Mouse (Mus musculus) midbrain, embryonic 16.5 days (tissue): ENCODE data around the gene S100a13. TPM values are rescaled to one million over a fixed set of nuclear protein-coding genes. Genes with fewer than 3 reads are reported as not detected.

ENCODE experiments used
- ATAC-seq: fragments of 200-750 bp; cut with Nextera tagmentation; 2 replicates; pipeline ENCODE4 v1.8.0; 2017; ENCODE audit warnings: moderate TSS enrichment
- H3K27ac ChIP-seq: fragments of 300-500 bp; sonication (generic); 2 replicates; pipeline ENCODE4 v1.5.1; 2014; ENCODE audit warnings: mild to moderate bottlenecking, low read length, mixed read lengths
- H3K27me3 ChIP-seq: fragments of 300-500 bp; sonication (generic); 2 replicates; pipeline ENCODE4 v1.6.1; 2014; ENCODE audit warnings: low read depth, low read length, mixed read lengths; ENCODE audit not compliant: control insufficient read depth, insufficient read depth
- H3K36me3 ChIP-seq: fragments of 300-500 bp; sonication (generic); 2 replicates; pipeline ENCODE4 v1.6.1; 2014; ENCODE audit warnings: mild to moderate bottlenecking, low read length, moderate library complexity, mixed read lengths; ENCODE audit not compliant: control insufficient read depth, insufficient read depth
- H3K4me1 ChIP-seq: fragments of 300-500 bp; sonication (generic); 2 replicates; pipeline ENCODE4 v1.6.1; 2014; ENCODE audit warnings: mild to moderate bottlenecking, low read length, mixed read lengths; ENCODE audit not compliant: control insufficient read depth, insufficient read depth
- H3K4me2 ChIP-seq: fragments of 300-500 bp; sonication (generic); 2 replicates; pipeline ENCODE4 v1.6.1; 2014; ENCODE audit warnings: mild to moderate bottlenecking, low read length, mixed read lengths
- H3K4me3 ChIP-seq: fragments of 300-500 bp; sonication (generic); 2 replicates; pipeline ENCODE4 v1.5.1; 2014; ENCODE audit warnings: low read depth, mild to moderate bottlenecking, low read length, moderate library complexity, mixed read lengths
- H3K9ac ChIP-seq: fragments of 300-500 bp; sonication (generic); 2 replicates; pipeline ENCODE4 v1.6.1; 2014; ENCODE audit warnings: low read depth, low read length, mixed read lengths
- H3K9me3 ChIP-seq: fragments of 300-500 bp; sonication (generic); replicated peaks from 2 replicates; pipeline ENCODE4 v1.6.1; 2014; ENCODE audit warnings: mild to moderate bottlenecking, low read length, mixed read lengths; ENCODE audit not compliant: control insufficient read depth, poor library complexity, severe bottlenecking
- WGBS: fragments of 180-500 bp; shearing (Covaris S2); extraction: QIAGEN DNeasy Blood & Tissue Kit; methylation state at CpG from one replicate; pipeline ENCODE4 v1.1.7; 2014; 5-methylcytosine and 5-hydroxymethylcytosine counted together
- polyA plus RNA-seq: library from polyadenylated mRNA; unstranded; fragments of >200 nt; fragmentation: Nextera tagmentation; extraction: Ambion mirVana; gene quantifications from 2 replicates; pipeline ENCODE4 v1.2.1, GENCODE M21; 2015

The S100a13 gene
- polyA plus RNA-seq, 1 experiment from 2014 or later: 8.9 TPM

DNA sequence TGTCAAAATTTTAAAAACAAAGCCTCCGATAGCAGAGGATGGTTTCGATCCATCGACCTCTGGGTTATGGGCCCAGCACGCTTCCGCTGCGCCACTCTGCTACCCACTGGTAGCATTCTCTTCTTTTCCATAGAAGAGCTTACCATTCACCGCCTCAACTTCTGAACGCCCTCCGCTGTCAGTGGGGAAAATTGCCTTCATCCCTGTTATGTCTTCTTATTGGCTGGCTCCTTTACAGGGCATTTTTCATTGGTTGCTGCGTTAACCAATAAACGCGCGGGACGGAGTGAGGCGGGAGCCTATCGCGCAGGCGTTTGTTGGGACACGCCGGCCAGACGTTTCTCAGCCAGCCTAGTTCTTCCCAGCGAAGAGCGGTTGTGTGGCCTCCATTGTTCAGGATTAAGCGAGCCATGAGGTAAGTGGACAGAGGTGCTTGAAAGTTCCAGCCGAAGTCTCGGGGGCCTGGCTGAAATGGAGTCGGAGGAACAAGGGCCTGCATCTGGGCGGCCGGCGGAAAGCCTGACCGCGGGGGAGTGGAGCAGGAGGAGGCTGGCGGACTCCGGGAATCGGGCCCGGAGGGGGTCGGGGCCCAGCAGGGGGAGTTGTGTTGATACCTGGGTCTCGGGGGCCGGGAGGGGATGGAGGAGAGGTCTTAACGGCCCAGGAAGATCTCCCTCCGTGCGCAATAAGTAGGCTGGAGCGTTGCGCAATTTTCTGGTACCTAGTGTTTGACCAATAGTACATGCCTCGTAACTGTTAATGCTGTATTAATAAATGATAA lies 38.2 kb upstream of the S100a13 start, which contains the start of gene Ilf2:
Gene Ilf2 (plus strand): TSS at position 296 of the 781 bp plus-strand sequence.
- H3K4me2 ChIP-seq: peak within 1 kb of the TSS; percentile 63
- ATAC-seq: peak; percentile 99
- peak within 1 kb of the TSS; percentile 72 for H3K4me3 ChIP-seq
- H3K27ac ChIP-seq: peak within 1 kb of the TSS; percentile 91
- H3K9ac ChIP-seq: peak within 1 kb of the TSS; percentile 78
- under 1% methylated on average over 45 of the region's 45 CpGs for WGBS
- peaks cover 3% of the 10 kb centered on the region; the same call in 1 of the 2 replicates for H3K36me3 ChIP-seq
- H3K27me3 ChIP-seq: no peaks in the 10 kb centered on the region
- H3K4me1 ChIP-seq: peaks cover 12% of the 10 kb centered on the region
- H3K9me3 ChIP-seq: no peaks in the 10 kb centered on the region

- H3K4me3 ChIP-seq: no peak overlapping the region
- H3K27me3 ChIP-seq: no peaks in the 10 kb centered on the region
- no peak overlapping the region for H3K4me2 ChIP-seq
- no peak for ATAC-seq
- H3K36me3 ChIP-seq: peaks cover 43% of the 10 kb centered on the region
- H3K9me3 ChIP-seq: no peaks in the 10 kb centered on the region
- no peak overlapping the region for H3K9ac ChIP-seq
- no peak overlapping the region for H3K27ac ChIP-seq
- WGBS: 79% methylated on average over 5 of the region's 5 CpGs
- peaks cover 6% of the 10 kb centered on the region for H3K4me1 ChIP-seq
These were observed 27.2 kb upstream of the S100a13 start for GRCm38 (mm10) chr3:90486998-90487397.

DNA sequence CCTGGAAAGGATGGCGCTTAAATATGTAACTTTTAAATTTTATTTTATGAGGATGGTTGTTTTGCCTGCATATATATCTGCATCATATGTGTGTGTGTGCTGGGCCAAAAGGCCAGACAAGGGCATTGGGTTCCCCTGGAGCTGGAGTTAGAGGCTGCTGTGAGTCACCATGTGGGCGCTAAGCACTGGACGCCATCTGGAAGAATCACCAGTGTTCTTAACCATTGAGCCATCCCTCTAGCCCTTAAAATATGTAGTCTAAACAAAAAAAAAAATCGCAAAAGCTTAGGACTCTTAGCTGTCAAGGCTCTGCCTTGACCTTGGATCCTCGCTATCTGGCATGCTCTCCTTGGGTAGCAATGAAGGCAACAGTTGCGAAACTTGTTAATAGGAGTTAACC lies 25.7 kb upstream of the S100a13 start:
- H3K4me1 ChIP-seq: peaks cover 6% of the 10 kb centered on the region
- no peak overlapping the region for H3K4me2 ChIP-seq
- no peaks in the 10 kb centered on the region for H3K9me3 ChIP-seq
- H3K9ac ChIP-seq: no peak overlapping the region
- no peak overlapping the region for H3K4me3 ChIP-seq
- H3K36me3 ChIP-seq: peaks cover 34% of the 10 kb centered on the region
- no peak overlapping the region for H3K27ac ChIP-seq
- no peaks in the 10 kb centered on the region for H3K27me3 ChIP-seq
- ATAC-seq: no peak
- 92% methylated on average over 6 of the region's 6 CpGs for WGBS

DNA sequence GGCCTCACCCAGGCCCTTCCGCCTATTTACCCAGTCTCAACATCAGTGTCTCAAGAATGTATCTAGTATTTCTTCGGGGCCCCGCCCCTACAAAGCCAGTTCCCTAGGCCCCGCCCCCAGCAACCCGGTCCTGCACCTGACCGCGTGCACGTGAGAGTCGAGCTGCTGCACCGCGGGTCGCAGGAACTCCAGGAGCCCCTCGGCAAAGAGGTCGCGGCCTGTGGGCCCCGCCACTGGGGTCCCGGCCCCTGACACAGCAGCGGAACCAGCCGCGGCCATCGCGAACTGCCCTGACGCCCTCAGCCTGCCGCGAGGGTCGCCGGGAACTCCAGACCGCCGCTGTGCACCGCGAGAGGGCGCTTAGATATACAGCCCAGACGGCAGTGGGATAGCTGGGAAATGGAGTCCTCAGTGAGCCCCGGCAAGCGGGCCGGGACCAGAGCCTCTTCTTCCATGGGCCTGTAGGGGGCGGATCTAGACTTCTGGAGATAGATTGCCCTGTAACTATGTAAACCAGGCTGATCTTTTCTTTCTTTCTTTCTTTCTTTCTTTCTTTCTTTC lies 23.5 kb upstream of the S100a13 start, which contains the start of gene Snapin:
Gene Snapin (minus strand): TSS at position 338 of the 561 bp plus-strand sequence.
- Histone ChIP-seq H3K36me3 (peaks cover 24% of the 10 kb centered on the region), H3K4me3 (peak within 1 kb of the TSS; percentile 81), H3K9ac (peak within 1 kb of the TSS; percentile 90), H3K4me1 (peaks cover 6% of the 10 kb centered on the region), H3K9me3 (no peaks in the 10 kb centered on the region), H3K4me2 (peak within 1 kb of the TSS; percentile 80), H3K27me3 (no peaks in the 10 kb centered on the region), H3K27ac (peak within 1 kb of the TSS; percentile 83)
- under 1% methylated on average over 37 of the region's 37 CpGs for WGBS
- ATAC-seq: peak; percentile 98

GRCm38 (mm10) chr3:90491350-90491749 lies 22.9 kb upstream of the S100a13 start:
- 46% methylated on average over 2 of the region's 2 CpGs for WGBS
- H3K9ac ChIP-seq: no peak overlapping the region
- H3K4me2 ChIP-seq: no peak overlapping the region
- H3K9me3 ChIP-seq: no peaks in the 10 kb centered on the region
- ATAC-seq: peak; percentile 18; the same call in 1 of the 2 replicates
- H3K36me3 ChIP-seq: peaks cover 19% of the 10 kb centered on the region
- peaks cover 6% of the 10 kb centered on the region for H3K4me1 ChIP-seq
- no peak overlapping the region for H3K4me3 ChIP-seq
- no peak overlapping the region for H3K27ac ChIP-seq
- H3K27me3 ChIP-seq: no peaks in the 10 kb centered on the region

GRCm38 (mm10) chr3:90493831-90494540 lies 20.2 kb upstream of the S100a13 start:
- no peak overlapping the region for H3K4me3 ChIP-seq
- ATAC-seq: no peak
- H3K27me3 ChIP-seq: no peaks in the 10 kb centered on the region
- peaks cover 20% of the 10 kb centered on the region for H3K36me3 ChIP-seq
- H3K4me1 ChIP-seq: peaks cover 6% of the 10 kb centered on the region
- 59% methylated on average over 4 of the region's 4 CpGs for WGBS
- H3K9me3 ChIP-seq: no peaks in the 10 kb centered on the region
- H3K27ac ChIP-seq: 0 out of 2 replicates have a peak overlapping the region, but pooled peaks have one; percentile 33
- H3K4me2 ChIP-seq: no peak overlapping the region
- no peak overlapping the region for H3K9ac ChIP-seq

DNA sequence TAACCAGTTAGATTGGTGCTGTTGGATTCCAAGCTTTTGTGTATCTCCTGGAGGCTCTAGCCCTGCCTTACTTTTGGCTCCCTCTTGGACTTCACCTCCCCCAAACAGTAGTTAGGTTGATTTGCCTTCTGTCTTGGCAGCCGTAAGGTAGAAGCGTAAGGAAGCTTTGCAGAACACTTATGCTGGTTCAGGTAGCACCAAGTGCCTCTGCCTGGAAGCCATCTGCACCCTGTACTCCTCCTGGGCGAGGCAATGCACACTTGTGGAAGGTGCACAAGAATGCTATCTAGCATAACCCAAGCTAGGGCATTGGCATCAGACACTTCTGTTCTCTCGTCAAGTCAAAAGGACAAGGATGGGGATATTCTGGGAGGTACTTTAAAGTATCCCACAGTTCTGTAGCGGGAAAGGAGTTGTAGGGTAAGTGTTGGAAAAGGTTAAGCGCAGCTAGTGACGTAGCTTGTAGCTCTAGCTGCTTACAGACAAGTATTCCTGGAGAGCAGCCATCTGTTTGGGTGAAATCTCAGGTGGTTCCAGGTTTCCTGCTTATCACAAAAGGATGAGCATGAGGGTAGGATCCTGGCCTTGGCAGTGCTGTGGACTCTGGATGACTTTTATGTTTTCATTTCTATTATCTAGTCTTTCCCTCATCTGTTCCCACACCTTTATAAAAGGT lies 18.2 kb upstream of the S100a13 start:
- 91% methylated on average over 7 of the region's 7 CpGs for WGBS
- no peak for ATAC-seq
- no peak overlapping the region for H3K9ac ChIP-seq
- H3K36me3 ChIP-seq: peaks cover 21% of the 10 kb centered on the region
- no peak overlapping the region for H3K27ac ChIP-seq
- no peaks in the 10 kb centered on the region; the same call in 1 of the 2 replicates for H3K4me1 ChIP-seq
- H3K9me3 ChIP-seq: no peaks in the 10 kb centered on the region
- no peak overlapping the region for H3K4me2 ChIP-seq
- no peaks in the 10 kb centered on the region for H3K27me3 ChIP-seq
- no peak overlapping the region for H3K4me3 ChIP-seq

DNA sequence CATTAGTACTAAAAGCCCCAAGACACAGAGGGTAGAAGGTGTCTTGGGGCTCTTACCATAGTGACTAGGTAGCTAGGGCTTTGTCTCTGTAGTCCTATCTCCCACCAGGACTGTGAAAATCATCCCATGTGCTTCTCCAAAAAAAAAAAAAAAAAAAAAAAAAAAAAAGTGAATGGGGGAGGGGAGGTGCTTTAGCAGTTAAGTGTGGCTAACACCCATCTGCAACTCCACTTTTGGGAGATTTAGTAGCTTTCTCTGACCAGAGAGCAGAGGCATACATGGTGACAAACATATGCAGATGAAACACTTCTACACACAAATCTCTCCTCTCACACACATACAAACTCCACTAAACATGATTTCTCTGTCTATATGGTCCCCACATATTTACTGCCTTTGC lies 16.6 kb upstream of the S100a13 start:
- Histone ChIP-seq H3K9me3 (no peaks in the 10 kb centered on the region), H3K27ac (no peak overlapping the region), H3K36me3 (peaks cover 30% of the 10 kb centered on the region), H3K4me3 (no peak overlapping the region), H3K4me2 (no peak overlapping the region), H3K27me3 (no peaks in the 10 kb centered on the region), H3K9ac (no peak overlapping the region), H3K4me1 (no peaks in the 10 kb centered on the region; the same call in 1 of the 2 replicates)
- ATAC-seq: no peak
